Comparison of ENCODE assay signal across 8 mouse cellular contexts in genomic region chr13:22049737-22050440, GRCm38 (mm10). TPM values are rescaled to one million over a fixed set of nuclear protein-coding genes. Genes with fewer than 3 reads are reported as not detected.
DNase-seq lines count a peak whose midpoint lies in the region; ATAC-seq and TF ChIP-seq lines count a peak whose summit lies in the region.

No protein-coding gene starts in this region.

- H3K4me3 ChIP-seq in kidney, embryonic 15.5 days (replicated peaks) = peak overlapping the region; percentile 59
- H3K4me3 ChIP-seq in forebrain, embryonic 12.5 days (replicated peaks) = peak overlapping the region; percentile 48
- H3K4me3 ChIP-seq in limb, embryonic 12.5 days (replicated peaks) = peak overlapping the region; percentile 49
- H3K4me3 ChIP-seq in midbrain, embryonic 13.5 days (replicated peaks) = peak overlapping the region; percentile 48
- peak overlapping the region; percentile 12 for H3K4me3 ChIP-seq in thymus, adult 2 months (ENCODE audit: control insufficient read depth, insufficient read depth, low read length)

- peaks cover 2% of the 10 kb centered on the region; the same call in 1 of the 2 replicates for H3K4me1 ChIP-seq in kidney, embryonic 15.5 days
- H3K4me1 ChIP-seq in forebrain, embryonic 12.5 days = peaks cover 3% of the 10 kb centered on the region; the same call in 1 of the 2 replicates
- no peaks in the 10 kb centered on the region; the same call in 1 of the 2 replicates for H3K4me1 ChIP-seq in limb, embryonic 12.5 days (replicated peaks)
- H3K4me1 ChIP-seq in midbrain, embryonic 13.5 days (replicated peaks) = no peaks in the 10 kb centered on the region
- peaks cover 11% of the 10 kb centered on the region for H3K4me1 ChIP-seq in thymus, adult 2 months (replicated peaks; ENCODE audit: control insufficient read depth, insufficient read depth, low read length)

- TF ChIP-seq POLR2A in thymus, adult 2 months (IDR thresholded peaks at IDR 0.05; ENCODE audit: control insufficient read depth, extremely low read depth, insufficient read depth, low read length, poor library complexity) = no peak

- no peak for TF ChIP-seq CTCF in thymus, adult 2 months (IDR thresholded peaks at IDR 0.05; ENCODE audit: borderline replicate concordance, control insufficient read depth, extremely low read depth, insufficient read depth, low read length, poor library complexity)

- H3K27me3 ChIP-seq in kidney, embryonic 15.5 days = no peaks in the 10 kb centered on the region
- no peaks in the 10 kb centered on the region for H3K27me3 ChIP-seq in forebrain, embryonic 12.5 days
- no peaks in the 10 kb centered on the region for H3K27me3 ChIP-seq in limb, embryonic 12.5 days
- H3K27me3 ChIP-seq in midbrain, embryonic 13.5 days = no peaks in the 10 kb centered on the region
- no peaks in the 10 kb centered on the region for H3K27me3 ChIP-seq in thymus, adult 2 months (ENCODE audit: control insufficient read depth, insufficient read depth, low read length)

- no peaks in the 10 kb centered on the region for H3K36me3 ChIP-seq in kidney, embryonic 15.5 days
- no peaks in the 10 kb centered on the region for H3K36me3 ChIP-seq in forebrain, embryonic 12.5 days (replicated peaks)
- H3K36me3 ChIP-seq in limb, embryonic 12.5 days = no peaks in the 10 kb centered on the region
- H3K36me3 ChIP-seq in midbrain, embryonic 13.5 days = no peaks in the 10 kb centered on the region
- H3K36me3 ChIP-seq in thymus, adult 2 months (ENCODE audit: control insufficient read depth, insufficient read depth, low read length) = no peaks in the 10 kb centered on the region

- DNase-seq in kidney, adult 9 months = no peak
- peak; percentile 82 for DNase-seq in Muller cell, postnatal 12 days (ENCODE audit: inconsistent ontology term)
- DNase-seq in thymus, adult 2 months = peak; percentile 57
- no peak for DNase-seq in gastrocnemius, adult 18-20 months (ENCODE audit: low spot score)

- H3K27ac ChIP-seq in kidney, embryonic 15.5 days = peak overlapping the region; percentile 93
- peak overlapping the region; percentile 83 for H3K27ac ChIP-seq in forebrain, embryonic 12.5 days
- peak overlapping the region; percentile 84 for H3K27ac ChIP-seq in limb, embryonic 12.5 days
- H3K27ac ChIP-seq in midbrain, embryonic 13.5 days = peak overlapping the region; percentile 84
- peak overlapping the region; percentile 10; the same call in 1 of the 2 replicates for H3K27ac ChIP-seq in thymus, adult 2 months (ENCODE audit: control insufficient read depth, insufficient read depth, low read length)

- ATAC-seq in kidney, embryonic 15.5 days (replicated peaks; ENCODE audit: low FRiP score) = peak; percentile 24; the same call in 1 of the 2 replicates
- ATAC-seq in forebrain, embryonic 12.5 days (ENCODE audit: low FRiP score) = peak; percentile 55
- ATAC-seq in limb, embryonic 12.5 days (ENCODE audit: insufficient number of reproducible peaks, insufficient read depth, low FRiP score, low TSS enrichment, low read depth) = peak; percentile 62
- peak; percentile 70 for ATAC-seq in midbrain, embryonic 13.5 days

- H3K4me2 ChIP-seq in kidney, embryonic 15.5 days = peak overlapping the region; percentile 69
- peak overlapping the region; percentile 58 for H3K4me2 ChIP-seq in forebrain, embryonic 12.5 days
- peak overlapping the region; percentile 64 for H3K4me2 ChIP-seq in limb, embryonic 12.5 days
- H3K4me2 ChIP-seq in midbrain, embryonic 13.5 days (replicated peaks) = peak overlapping the region; percentile 56

- peak overlapping the region; percentile 19; the same call in 1 of the 2 replicates for H3K9ac ChIP-seq in kidney, embryonic 15.5 days
- peak overlapping the region; percentile 38 for H3K9ac ChIP-seq in forebrain, embryonic 12.5 days
- H3K9ac ChIP-seq in limb, embryonic 12.5 days (replicated peaks) = peak overlapping the region; percentile 27; the same call in 1 of the 2 replicates
- peak overlapping the region; percentile 72 for H3K9ac ChIP-seq in midbrain, embryonic 13.5 days (replicated peaks)

- under 1% methylated on average over 14 of the region's 14 CpGs for WGBS in kidney, embryonic 15.5 days
- 1% methylated on average over 14 of the region's 14 CpGs for WGBS in forebrain, embryonic 12.5 days
- under 1% methylated on average over 14 of the region's 14 CpGs for WGBS in limb, embryonic 12.5 days
- 2% methylated on average over 14 of the region's 14 CpGs for WGBS in midbrain, embryonic 13.5 days
- WGBS in thymus, adult 2 months = 0% methylated on average over 14 of the region's 14 CpGs

- no peaks in the 10 kb centered on the region for H3K9me3 ChIP-seq in kidney, embryonic 15.5 days (replicated peaks)
- no peaks in the 10 kb centered on the region for H3K9me3 ChIP-seq in forebrain, embryonic 12.5 days
- H3K9me3 ChIP-seq in limb, embryonic 12.5 days = no peaks in the 10 kb centered on the region
- H3K9me3 ChIP-seq in midbrain, embryonic 13.5 days = no peaks in the 10 kb centered on the region

RNA-seq across cellular contexts. Expression of gene Hist1h2bj, which starts 6.9 kb away (rescaled TPM):
- polyA plus RNA-seq in kidney, embryonic 15.5 days (2015; fragmentation: Nextera tagmentation; extraction: Ambion mirVana) = 16.8 and 19.2 TPM in 2 replicates
- polyA plus RNA-seq in forebrain, embryonic 12.5 days (2016; fragmentation: Nextera tagmentation; extraction: Ambion mirVana) = 13.1 and 15.8 TPM in 2 replicates
- polyA plus RNA-seq in limb, embryonic 12.5 days (2016; fragmentation: Nextera tagmentation; extraction: Ambion mirVana) = 26.1 and 28.8 TPM in 2 replicates
- 7.6 and 8.3 TPM in 2 replicates for polyA plus RNA-seq in midbrain, embryonic 13.5 days (2015; fragmentation: Nextera tagmentation; extraction: Ambion mirVana)
- 177 and 218 TPM in 2 replicates for polyA plus RNA-seq in thymus, adult 2 months (2012; rRNA removed)
- 1 to 10 TPM; 2.4 to 2.7 TPM for total RNA-seq in gastrocnemius, adult 18-20 months (2021)

RNA-seq across cellular contexts. Expression of gene Hist1h2ag, which starts 7.1 kb away (rescaled TPM):
- polyA plus RNA-seq in kidney, embryonic 15.5 days (2015; fragmentation: Nextera tagmentation; extraction: Ambion mirVana) = 59.1 and 68.1 TPM in 2 replicates
- polyA plus RNA-seq in forebrain, embryonic 12.5 days (2016; fragmentation: Nextera tagmentation; extraction: Ambion mirVana) = 82.7 and 84.6 TPM in 2 replicates
- 119 and 120 TPM in 2 replicates for polyA plus RNA-seq in limb, embryonic 12.5 days (2016; fragmentation: Nextera tagmentation; extraction: Ambion mirVana)
- polyA plus RNA-seq in midbrain, embryonic 13.5 days (2015; fragmentation: Nextera tagmentation; extraction: Ambion mirVana) = 17.7 and 21.2 TPM in 2 replicates
- polyA plus RNA-seq in thymus, adult 2 months (2012; rRNA removed) = 149 and 177 TPM in 2 replicates
- 1 to 10 TPM; 2.5 to 2.9 TPM for total RNA-seq in gastrocnemius, adult 18-20 months (2021)

RNA-seq across cellular contexts. Expression of gene Hist1h4i, which starts 8.7 kb away (rescaled TPM):
- polyA plus RNA-seq in kidney, embryonic 15.5 days (2015; fragmentation: Nextera tagmentation; extraction: Ambion mirVana) = 30.5 and 31.4 TPM in 2 replicates
- polyA plus RNA-seq in forebrain, embryonic 12.5 days (2016; fragmentation: Nextera tagmentation; extraction: Ambion mirVana) = 44.5 and 46.9 TPM in 2 replicates
- 30.3 and 34.1 TPM in 2 replicates for polyA plus RNA-seq in limb, embryonic 12.5 days (2016; fragmentation: Nextera tagmentation; extraction: Ambion mirVana)
- 18.1 and 20.1 TPM in 2 replicates for polyA plus RNA-seq in midbrain, embryonic 13.5 days (2015; fragmentation: Nextera tagmentation; extraction: Ambion mirVana)
- polyA plus RNA-seq in thymus, adult 2 months (2012; rRNA removed) = 33.1 and 38.5 TPM in 2 replicates
- 10 to 100 TPM; 27.1 to 27.8 TPM for total RNA-seq in gastrocnemius, adult 18-20 months (2021)

RNA-seq across cellular contexts. Expression of gene Hist1h2bk, which starts 14.2 kb away (rescaled TPM):
- 8.8 and 12.6 TPM in 2 replicates for polyA plus RNA-seq in kidney, embryonic 15.5 days (2015; fragmentation: Nextera tagmentation; extraction: Ambion mirVana)
- polyA plus RNA-seq in forebrain, embryonic 12.5 days (2016; fragmentation: Nextera tagmentation; extraction: Ambion mirVana) = 10.0 and 10.5 TPM in 2 replicates
- polyA plus RNA-seq in limb, embryonic 12.5 days (2016; fragmentation: Nextera tagmentation; extraction: Ambion mirVana) = 21.0 and 25.9 TPM in 2 replicates
- polyA plus RNA-seq in midbrain, embryonic 13.5 days (2015; fragmentation: Nextera tagmentation; extraction: Ambion mirVana) = 4.0 and 5.5 TPM in 2 replicates
- polyA plus RNA-seq in thymus, adult 2 months (2012; rRNA removed) = 322 and 402 TPM in 2 replicates
- 1 to 10 TPM; 2.1 to 3.6 TPM for total RNA-seq in gastrocnemius, adult 18-20 months (2021)

RNA-seq across cellular contexts. Expression of gene Hist1h2ah, which starts 14.5 kb away (rescaled TPM):
- 9.8 and 11.2 TPM in 2 replicates for polyA plus RNA-seq in kidney, embryonic 15.5 days (2015; fragmentation: Nextera tagmentation; extraction: Ambion mirVana)
- polyA plus RNA-seq in forebrain, embryonic 12.5 days (2016; fragmentation: Nextera tagmentation; extraction: Ambion mirVana) = 7.0 and 22.0 TPM in 2 replicates
- 24.8 and 50.4 TPM in 2 replicates for polyA plus RNA-seq in limb, embryonic 12.5 days (2016; fragmentation: Nextera tagmentation; extraction: Ambion mirVana)
- polyA plus RNA-seq in midbrain, embryonic 13.5 days (2015; fragmentation: Nextera tagmentation; extraction: Ambion mirVana) = 6.2 TPM in 1 of 2 replicates, not detected in the other
- 248 and 460 TPM in 2 replicates for polyA plus RNA-seq in thymus, adult 2 months (2012; rRNA removed)
- total RNA-seq in gastrocnemius, adult 18-20 months (2021) = 1 to 10 TPM; 1.6 to 2.2 TPM

Comparison
In these comparisons a context has a peak if more than half of its experiments do, and no peak if none do; other contexts are left out.
1. H3K27ac ChIP-seq: peak in every context shown above with its lines; median percentile 93 in kidney, embryonic 15.5 days; 84 in limb, embryonic 12.5 days; 84 in midbrain, embryonic 13.5 days; 83 in forebrain, embryonic 12.5 days; 10 in thymus, adult 2 months.
2. H3K9ac ChIP-seq: peak in every context shown above with its lines; median percentile 72 in midbrain, embryonic 13.5 days; 38 in forebrain, embryonic 12.5 days; 27 in limb, embryonic 12.5 days; 19 in kidney, embryonic 15.5 days.
3. DNase-seq: peak in Muller cell, postnatal 12 days (single experiment) and thymus, adult 2 months (single experiment); none in kidney, adult 9 months (single experiment) and gastrocnemius, adult 18-20 months (single experiment).
4. Peak in every context shown above with its lines, with median percentiles within 50 percentile points of each other: ATAC-seq, H3K4me2 ChIP-seq and H3K4me3 ChIP-seq.